Mouse (Mus musculus): ENCODE measurements at regions not wholly inside any gene's neighbourhood (a gene's known extent, or its start where the extent isn't known, plus 50 kb on each side); places are given as distances from the start of the nearest gene placed in this dataset.
"Not testable (repeated sequence)": the region's sequence is repeated elsewhere in the genome, so short reads cannot be mapped to it uniquely, and the experiment has no call there.

DNA sequence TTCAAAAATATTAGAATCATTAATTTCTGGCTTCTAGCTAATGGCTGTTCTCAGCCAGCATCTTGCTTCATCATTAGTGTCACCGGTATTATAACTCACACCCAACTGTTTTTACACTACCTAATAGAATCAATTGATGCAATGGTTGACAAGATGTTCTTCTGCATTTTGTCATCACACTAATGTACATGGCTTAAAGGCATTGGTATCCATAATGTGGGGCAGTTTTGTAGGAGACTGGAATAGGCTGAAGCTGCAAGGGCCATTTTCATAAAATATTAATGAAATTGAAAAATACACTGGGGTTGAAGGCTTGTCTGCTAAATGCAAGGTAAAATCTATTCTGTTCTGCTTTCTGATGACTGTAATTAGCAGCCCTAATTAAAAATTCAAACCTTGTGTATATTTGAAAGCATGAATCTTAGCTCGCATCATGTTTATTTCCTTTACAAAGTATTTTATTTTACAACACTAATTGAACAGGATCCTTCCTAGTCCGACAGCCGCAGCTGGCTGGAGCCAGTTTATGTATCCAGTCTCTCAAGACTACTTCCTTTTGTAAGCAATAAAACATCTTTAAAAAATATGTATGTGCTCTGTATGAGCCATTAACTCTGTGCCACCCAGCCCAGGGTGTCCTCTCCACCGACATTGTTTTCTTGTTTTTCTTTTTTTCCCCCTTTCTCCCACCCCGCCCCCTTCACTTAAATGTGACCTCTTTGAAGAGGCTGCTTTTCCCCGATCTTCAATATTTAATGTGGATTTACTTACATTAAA lies 259.6 kb downstream of the Pou4f1 start:
- DNase-seq (ENCODE audit: low read depth): no peak

- no peak for DNase-seq (ENCODE audit: low read depth)
These were observed 261.2 kb downstream of the Pou4f1 start for GRCm38 (mm10) chr14:104206602-104207001.

DNA sequence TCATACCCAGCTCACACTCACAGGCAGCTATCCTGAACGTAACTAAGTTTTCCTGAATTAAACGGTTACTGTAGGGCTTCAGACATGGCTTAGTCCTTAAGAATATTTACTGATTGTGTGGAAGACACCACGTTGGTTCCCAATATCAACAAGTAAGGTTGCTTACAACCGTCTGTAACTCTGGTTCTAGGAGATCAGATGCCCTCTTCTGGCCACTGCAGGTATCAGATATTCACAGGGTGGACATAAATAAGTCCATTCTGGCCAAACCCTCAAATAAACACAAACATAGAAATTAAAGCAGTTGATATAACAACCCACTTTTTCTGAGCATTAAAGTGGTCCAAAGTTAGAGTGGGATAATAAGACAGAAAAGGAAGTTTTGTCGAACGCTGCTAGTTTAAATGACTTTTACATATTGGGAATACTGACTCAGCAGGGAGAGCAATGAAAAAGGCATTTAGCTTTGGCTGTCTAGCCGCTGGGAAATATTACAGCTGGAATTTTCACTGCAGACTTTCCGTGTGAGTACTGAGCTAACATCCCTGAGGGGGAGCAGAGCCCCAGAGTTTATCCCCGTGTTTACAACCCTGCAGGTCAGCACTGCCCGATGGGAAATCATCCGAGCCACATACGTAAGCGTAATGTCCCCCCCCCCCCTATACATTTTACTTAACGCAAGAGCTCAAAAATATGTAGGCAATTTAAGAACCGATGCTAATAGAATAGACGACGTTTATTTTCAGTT lies 264.4 kb downstream of the Pou4f1 start:
- no peak for DNase-seq (ENCODE audit: low read depth)

DNA sequence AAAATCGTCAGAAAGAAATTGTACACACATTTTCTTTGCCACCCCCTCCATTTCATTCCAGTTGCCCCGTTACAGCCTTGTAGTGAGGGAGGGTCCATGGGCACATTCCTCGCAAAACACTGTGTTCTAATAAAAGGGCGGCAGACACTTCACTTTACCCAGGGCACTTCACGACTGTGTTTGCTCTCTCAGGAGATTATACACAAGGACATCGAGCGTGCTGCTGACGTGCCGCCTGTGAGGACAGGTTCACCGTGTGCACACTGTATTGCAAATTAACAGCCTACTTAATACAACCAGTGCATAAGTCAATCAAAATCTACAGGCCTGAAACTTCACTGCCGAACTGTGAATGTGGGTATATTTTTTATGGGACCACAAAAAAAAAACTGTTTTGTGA lies 274.6 kb downstream of the Pou4f1 start:
- no peak for DNase-seq (ENCODE audit: low read depth)

- DNase-seq (ENCODE audit: low read depth): no peak
These were observed 292.7 kb downstream of the Pou4f1 start for GRCm38 (mm10) chr14:104175122-104175521.

GRCm38 (mm10) chr14:104146841-104147240 lies 302.6 kb upstream of the Ednrb start:
- no peak for DNase-seq (ENCODE audit: low read depth)

- DNase-seq (ENCODE audit: low read depth): no peak
These were observed 301.2 kb upstream of the Ednrb start for GRCm38 (mm10) chr14:104145395-104145794.

DNA sequence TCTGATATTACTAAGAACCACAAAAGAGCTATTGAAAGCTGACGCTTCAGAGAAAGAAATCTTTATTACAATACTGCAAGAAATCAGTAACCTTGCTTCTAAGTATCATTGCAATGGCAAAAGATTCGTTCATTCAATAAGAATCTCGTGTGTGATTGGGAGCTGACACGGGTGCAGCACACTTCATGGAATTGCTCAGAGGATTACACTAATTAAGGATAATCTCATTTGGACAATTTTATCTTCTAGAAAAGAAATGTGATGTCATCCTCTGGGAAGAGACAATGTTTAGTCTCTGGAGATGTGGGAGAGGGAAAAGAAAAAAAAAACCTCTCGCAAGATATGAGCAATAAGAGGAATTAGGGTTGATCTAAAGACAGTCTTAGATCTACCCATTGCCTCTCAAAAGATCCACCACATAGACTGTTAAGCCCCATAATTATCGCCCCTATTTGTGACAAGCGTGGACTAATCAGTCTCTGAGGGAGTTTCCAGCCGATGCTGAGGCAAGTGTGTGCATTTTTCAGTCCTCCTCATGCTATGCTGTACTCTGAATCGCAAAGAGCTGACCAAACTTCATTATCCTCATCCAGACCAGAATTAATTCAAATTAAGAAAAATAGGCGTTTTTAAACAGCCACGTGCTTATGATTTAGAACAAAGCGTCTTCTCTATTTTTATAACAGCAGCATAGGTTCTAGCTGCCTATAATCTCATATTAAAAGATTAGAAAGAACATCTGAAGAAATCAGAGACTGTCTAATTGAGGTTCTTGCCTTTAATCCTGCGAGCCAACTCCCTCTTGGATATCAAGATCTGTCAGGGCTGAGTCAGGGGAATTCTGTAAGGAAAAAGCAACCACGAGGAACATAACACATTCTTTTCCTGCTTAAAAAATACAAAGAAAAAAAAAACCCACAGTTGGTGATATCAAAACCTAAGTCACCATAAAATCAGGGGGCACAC lies 271.1 kb upstream of the Ednrb start:
- DNase-seq (ENCODE audit: low read depth): no peak

DNA sequence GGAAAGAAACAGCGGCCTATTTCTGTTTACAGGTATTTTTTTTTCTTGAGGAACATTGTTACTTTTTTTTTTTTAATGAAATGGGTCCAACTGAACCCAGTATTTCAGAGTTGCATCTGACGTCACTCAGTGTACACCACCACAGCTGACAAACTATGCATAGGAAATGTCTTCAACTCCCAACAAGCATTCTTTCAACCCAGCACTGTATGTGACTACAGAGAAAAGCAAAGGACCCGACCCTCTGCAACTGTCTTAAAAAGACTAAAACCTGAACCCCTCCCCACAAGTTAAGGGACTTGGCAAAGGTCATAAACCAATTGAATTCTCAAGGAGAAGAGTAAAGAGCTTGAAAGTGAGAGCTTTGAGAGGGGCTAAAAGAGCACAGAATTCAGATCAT lies 270.0 kb upstream of the Ednrb start:
- no peak for DNase-seq (ENCODE audit: low read depth)

GRCm38 (mm10) chr14:104113448-104113847 lies 269.2 kb upstream of the Ednrb start:
- no peak for DNase-seq (ENCODE audit: low read depth)

- no peak for DNase-seq (ENCODE audit: low read depth)
These were observed 242.2 kb upstream of the Ednrb start for GRCm38 (mm10) chr14:104086381-104086780.

- DNase-seq (ENCODE audit: low read depth): not testable (repeated sequence)
These were observed 220.0 kb upstream of the Ednrb start for GRCm38 (mm10) chr14:104064199-104064598.

DNA sequence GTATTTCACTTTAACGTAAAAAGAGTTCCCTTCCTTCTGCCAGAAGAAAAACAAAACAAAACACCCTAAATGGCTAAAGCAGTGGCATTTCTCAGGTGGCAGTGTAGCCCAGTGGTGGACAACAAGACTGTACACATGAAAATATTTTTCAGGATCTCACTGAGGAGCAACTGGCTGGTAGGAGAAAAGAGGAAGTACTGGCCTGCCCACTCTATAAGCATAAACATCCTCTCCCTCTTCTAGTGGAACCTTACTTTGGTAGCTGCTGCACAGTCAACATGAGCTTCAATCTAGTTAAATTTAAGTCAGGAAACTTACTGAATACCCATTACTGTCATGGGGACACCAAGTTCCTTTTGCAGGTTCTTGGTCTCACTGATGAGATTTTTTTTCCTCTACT lies 209.5 kb upstream of the Ednrb start:
- DNase-seq (ENCODE audit: low read depth): no peak

GRCm38 (mm10) chr14:104038628-104039325 lies 194.6 kb upstream of the Ednrb start:
- DNase-seq (ENCODE audit: low read depth): no peak

GRCm38 (mm10) chr14:104033606-104034005 lies 189.4 kb upstream of the Ednrb start:
- no peak for DNase-seq (ENCODE audit: low read depth)

GRCm38 (mm10) chr14:104030784-104031470 lies 186.7 kb upstream of the Ednrb start:
- DNase-seq (ENCODE audit: low read depth): no peak

- DNase-seq (ENCODE audit: low read depth): no peak
These were observed 185.7 kb upstream of the Ednrb start for GRCm38 (mm10) chr14:104029668-104030530.

DNA sequence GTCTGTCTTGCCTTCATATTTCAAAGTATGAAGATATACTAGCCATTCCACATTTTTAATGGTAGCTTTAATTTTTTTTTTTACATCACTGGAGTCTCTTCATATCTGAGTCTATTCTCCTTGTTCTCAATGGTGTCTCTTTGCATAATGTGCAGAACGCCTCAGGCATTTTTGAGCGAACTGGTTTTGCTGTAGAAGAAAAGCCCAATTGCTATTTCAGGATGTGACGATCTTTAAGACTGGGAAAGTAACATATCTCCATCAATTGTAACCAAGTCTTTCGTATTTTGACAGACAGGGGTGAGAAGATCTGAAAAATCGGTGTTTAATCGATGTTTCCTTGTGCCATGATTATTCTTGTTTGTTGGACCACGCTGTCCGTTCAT lies 183.7 kb upstream of the Ednrb start:
- DNase-seq (ENCODE audit: low read depth): no peak

DNA sequence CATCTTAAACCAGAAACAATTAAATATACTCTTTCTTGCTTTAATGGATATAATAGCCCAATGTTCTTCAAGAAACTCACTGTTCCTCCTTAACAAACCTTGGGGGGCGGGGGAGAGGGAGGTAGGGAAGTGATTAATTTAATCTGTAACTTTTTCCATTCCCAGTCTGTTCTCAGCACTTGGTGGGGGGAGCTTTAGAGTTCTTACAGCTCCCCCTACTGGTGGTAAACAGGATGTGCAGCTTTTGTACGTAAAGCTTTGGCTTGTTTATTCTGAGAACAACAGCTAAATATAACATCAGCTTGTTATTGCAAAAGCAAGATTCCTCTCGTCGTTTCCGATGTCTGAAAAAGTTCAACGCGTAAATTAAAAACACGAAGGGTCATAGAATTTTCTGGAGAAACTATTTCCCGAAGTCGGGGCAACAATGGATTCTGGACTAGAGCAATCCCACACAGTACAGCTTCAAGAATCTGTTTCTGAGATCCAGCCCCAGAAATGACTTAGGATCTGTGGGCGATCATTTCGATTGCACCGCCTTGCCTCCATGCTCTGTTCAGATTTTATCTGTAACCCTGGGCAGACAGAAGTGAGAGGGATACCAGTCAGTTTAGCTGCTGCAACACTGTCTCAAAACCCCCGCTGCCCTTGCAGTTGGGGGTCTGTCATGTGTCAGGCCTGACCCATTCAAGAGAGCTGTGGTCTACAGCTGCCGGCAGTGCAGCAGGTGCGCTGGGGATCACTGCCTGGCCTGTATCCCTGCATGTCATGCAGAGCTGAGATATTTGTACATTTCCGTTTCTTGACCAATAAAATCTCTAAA lies 183.1 kb upstream of the Ednrb start:
- no peak for DNase-seq (ENCODE audit: low read depth)
